Mouse (Mus musculus): Measurements from ENCODE around the gene Shisa5.

GRCm38 (mm10) chr9:109051011-109051501, 12.7 kb downstream of the Shisa5 start:
- TF ChIP-seq CTCF (IDR thresholded peaks at IDR 0.05; ENCODE audit: borderline replicate concordance, extremely low read depth, insufficient read depth, insufficient read length) (no peak), POLR2A (IDR thresholded peaks at IDR 0.05; ENCODE audit: borderline replicate concordance, extremely low read depth, insufficient read depth, insufficient read length, poor library complexity, severe bottlenecking) (no peak)

Measured in brain, embryonic 14.5 days (tissue).